Mouse (Mus musculus) hindbrain, embryonic 13.5 days (tissue): ENCODE measurements around the gene Tm4sf5. TPM values are rescaled to one million over a fixed set of nuclear protein-coding genes. Genes with fewer than 3 reads are reported as not detected.

Experiments used
- ATAC-seq: fragments of 200-750 bp; cut with Nextera tagmentation; 2 replicates; pipeline ENCODE4 v1.8.0; 2017; ENCODE audit warnings: moderate TSS enrichment; ENCODE audit not compliant: low FRiP score
- H3K27ac ChIP-seq: fragments of 300-500 bp; sonication (generic); 2 replicates; pipeline ENCODE4 v1.5.1; 2015; ENCODE audit warnings: inconsistent platforms, mild to moderate bottlenecking, moderate library complexity
- H3K27me3 ChIP-seq: fragments of 300-500 bp; sonication (generic); 2 replicates; pipeline ENCODE4 v1.6.1; 2015; ENCODE audit warnings: mild to moderate bottlenecking, inconsistent platforms
- H3K36me3 ChIP-seq: fragments of 300-500 bp; sonication (generic); 2 replicates; pipeline ENCODE4 v1.6.1; 2015; ENCODE audit warnings: mild to moderate bottlenecking, inconsistent platforms
- H3K4me1 ChIP-seq: fragments of 300-500 bp; sonication (generic); replicated peaks from 2 replicates; pipeline ENCODE4 v1.6.1; 2015; ENCODE audit warnings: inconsistent platforms
- H3K4me2 ChIP-seq: fragments of 300-500 bp; sonication (generic); 2 replicates; pipeline ENCODE4 v1.6.1; 2015; ENCODE audit warnings: inconsistent platforms, mild to moderate bottlenecking, moderate library complexity
- H3K4me3 ChIP-seq: fragments of 300-500 bp; sonication (generic); 2 replicates; pipeline ENCODE4 v1.5.1; 2015; ENCODE audit warnings: mild to moderate bottlenecking, inconsistent platforms
- H3K9ac ChIP-seq: fragments of 300-500 bp; sonication (generic); 2 replicates; pipeline ENCODE4 v1.6.1; 2015; ENCODE audit warnings: mild to moderate bottlenecking, inconsistent platforms
- H3K9me3 ChIP-seq: fragments of 300-500 bp; sonication (generic); 2 replicates; pipeline ENCODE4 v1.6.1; 2016; ENCODE audit warnings: inconsistent platforms
- WGBS: fragments of 180-500 bp; shearing (Covaris S2); methylation state at CpG from one replicate; pipeline ENCODE4 v1.1.7; 2015; 5-methylcytosine and 5-hydroxymethylcytosine counted together
- polyA plus RNA-seq: library from polyadenylated mRNA; unstranded; fragments of >200 nt; fragmentation: Nextera tagmentation; extraction: Ambion mirVana; gene quantifications from 2 replicates; pipeline ENCODE4 v1.2.1, GENCODE M21; 2015

Tm4sf5 gene
- polyA plus RNA-seq, 1 experiment from 2014 or later = 0.83 TPM

GRCm38 (mm10) chr11:70485498-70485897 is 19.5 kb upstream of the Tm4sf5 start:
- Histone ChIP-seq H3K4me1 (no peaks in the 10 kb centered on the region), H3K4me3 (no peak overlapping the region), H3K36me3 (no peaks in the 10 kb centered on the region), H3K27me3 (no peaks in the 10 kb centered on the region), H3K4me2 (no peak overlapping the region), H3K9ac (no peak overlapping the region), H3K27ac (no peak overlapping the region), H3K9me3 (no peaks in the 10 kb centered on the region)
- 58% methylated on average over 2 of the region's 2 CpGs for WGBS
- no peak for ATAC-seq

- no peak overlapping the region for H3K27ac ChIP-seq
- WGBS = 50% methylated on average over 4 of the region's 4 CpGs
Measured at GRCm38 (mm10) chr11:70487816-70488215, 17.2 kb upstream of the Tm4sf5 start.

GRCm38 (mm10) chr11:70489138-70489537 is 15.9 kb upstream of the Tm4sf5 start:
- Histone ChIP-seq H3K36me3 (no peaks in the 10 kb centered on the region), H3K9me3 (no peaks in the 10 kb centered on the region), H3K4me1 (no peaks in the 10 kb centered on the region), H3K4me3 (no peak overlapping the region), H3K4me2 (no peak overlapping the region), H3K9ac (no peak overlapping the region), H3K27me3 (no peaks in the 10 kb centered on the region), H3K27ac (no peak overlapping the region)
- 91% methylated on average over 3 of the region's 3 CpGs for WGBS
- ATAC-seq = no peak

More at GRCm38 (mm10) chr11:70487816-70488215, 17.2 kb upstream of the Tm4sf5 start:
- Histone ChIP-seq H3K27me3 (no peaks in the 10 kb centered on the region), H3K4me1 (no peaks in the 10 kb centered on the region), H3K9me3 (no peaks in the 10 kb centered on the region), H3K36me3 (no peaks in the 10 kb centered on the region), H3K4me2 (no peak overlapping the region), H3K9ac (no peak overlapping the region), H3K4me3 (no peak overlapping the region)
- no peak for ATAC-seq

- 90% methylated on average over 6 of the region's 6 CpGs for WGBS
- Histone ChIP-seq H3K36me3 (no peaks in the 10 kb centered on the region), H3K9me3 (no peaks in the 10 kb centered on the region), H3K9ac (no peak overlapping the region), H3K4me3 (no peak overlapping the region), H3K27me3 (no peaks in the 10 kb centered on the region), H3K27ac (no peak overlapping the region), H3K4me2 (no peak overlapping the region), H3K4me1 (no peaks in the 10 kb centered on the region)
- ATAC-seq = no peak
Measured at GRCm38 (mm10) chr11:70489684-70490083, 15.4 kb upstream of the Tm4sf5 start.

GRCm38 (mm10) chr11:70499566-70500475 is 5.2 kb upstream of the Tm4sf5 start:
- H3K4me1 ChIP-seq = no peaks in the 10 kb centered on the region
- no peak for ATAC-seq
- H3K9me3 ChIP-seq = no peaks in the 10 kb centered on the region
- no peaks in the 10 kb centered on the region for H3K36me3 ChIP-seq
- 0 out of 2 replicates have a peak, but pooled peaks cover under 1% of the 10 kb centered on the region for H3K27me3 ChIP-seq
- H3K9ac ChIP-seq = no peak overlapping the region
- H3K27ac ChIP-seq = no peak overlapping the region
- 73% methylated on average over 14 of the region's 14 CpGs for WGBS
- no peak overlapping the region for H3K4me2 ChIP-seq
- no peak overlapping the region for H3K4me3 ChIP-seq

- Histone ChIP-seq H3K4me1 (no peaks in the 10 kb centered on the region), H3K4me2 (no peak overlapping the region), H3K4me3 (no peak overlapping the region), H3K9me3 (no peaks in the 10 kb centered on the region), H3K27me3 (0 out of 2 replicates have a peak, but pooled peaks cover 6% of the 10 kb centered on the region), H3K36me3 (no peaks in the 10 kb centered on the region), H3K27ac (no peak overlapping the region), H3K9ac (no peak overlapping the region)
- no peak for ATAC-seq
- 96% methylated on average over 1 of the region's 1 CpGs for WGBS
Measured at GRCm38 (mm10) chr11:70500476-70500812, 4.6 kb upstream of the Tm4sf5 start.

- ATAC-seq = no peak
- Histone ChIP-seq H3K9me3 (no peaks in the 10 kb centered on the region), H3K36me3 (no peaks in the 10 kb centered on the region), H3K27ac (no peak overlapping the region), H3K9ac (no peak overlapping the region), H3K4me2 (no peak overlapping the region), H3K4me3 (no peak overlapping the region), H3K4me1 (no peaks in the 10 kb centered on the region), H3K27me3 (0 out of 2 replicates have a peak, but pooled peaks cover 6% of the 10 kb centered on the region)
- WGBS = 75% methylated on average over 3 of the region's 3 CpGs
Measured at GRCm38 (mm10) chr11:70502018-70502417, 3.0 kb upstream of the Tm4sf5 start.

GRCm38 (mm10) chr11:70506385-70506784 is 1.3 kb downstream of the Tm4sf5 start:
- peaks cover 9% of the 10 kb centered on the region for H3K4me1 ChIP-seq
- WGBS = 28% methylated on average over 4 of the region's 4 CpGs
- H3K27me3 ChIP-seq = peaks cover 22% of the 10 kb centered on the region; the same call in 1 of the 2 replicates
- H3K4me3 ChIP-seq = no peak overlapping the region
- no peak for ATAC-seq
- no peak overlapping the region for H3K4me2 ChIP-seq
- H3K9ac ChIP-seq = no peak overlapping the region
- H3K36me3 ChIP-seq = no peaks in the 10 kb centered on the region
- H3K27ac ChIP-seq = no peak overlapping the region
- no peaks in the 10 kb centered on the region for H3K9me3 ChIP-seq

GRCm38 (mm10) chr11:70506962-70507515 is 2.0 kb downstream of the Tm4sf5 start:
- Histone ChIP-seq H3K36me3 (no peaks in the 10 kb centered on the region), H3K4me2 (no peak overlapping the region), H3K27me3 (peaks cover 22% of the 10 kb centered on the region; the same call in 1 of the 2 replicates), H3K4me3 (no peak overlapping the region), H3K27ac (no peak overlapping the region), H3K9me3 (no peaks in the 10 kb centered on the region), H3K9ac (no peak overlapping the region), H3K4me1 (peaks cover 9% of the 10 kb centered on the region)
- WGBS = 71% methylated on average over 7 of the region's 7 CpGs
- ATAC-seq = no peak

- Histone ChIP-seq H3K27ac (no peak overlapping the region), H3K4me3 (no peak overlapping the region), H3K27me3 (peaks cover 20% of the 10 kb centered on the region; the same call in 1 of the 2 replicates), H3K36me3 (no peaks in the 10 kb centered on the region), H3K4me1 (peaks cover 15% of the 10 kb centered on the region), H3K9me3 (no peaks in the 10 kb centered on the region), H3K4me2 (peak overlapping the region; percentile 41), H3K9ac (peak overlapping the region; percentile 39; the same call in 1 of the 2 replicates)
- WGBS = 6% methylated on average over 19 of the region's 19 CpGs
- ATAC-seq = peak; percentile 74; the same call in 1 of the 2 replicates
Measured at GRCm38 (mm10) chr11:70509753-70510564, 4.9 kb downstream of the Tm4sf5 start.

- ATAC-seq = no peak
- 83% methylated on average over 2 of the region's 2 CpGs for WGBS
- H3K27ac ChIP-seq = no peak overlapping the region
- H3K4me2 ChIP-seq = no peak overlapping the region
- no peaks in the 10 kb centered on the region for H3K36me3 ChIP-seq
- no peak overlapping the region for H3K9ac ChIP-seq
- H3K4me1 ChIP-seq = peaks cover 15% of the 10 kb centered on the region
- H3K9me3 ChIP-seq = no peaks in the 10 kb centered on the region
- no peak overlapping the region for H3K4me3 ChIP-seq
- H3K27me3 ChIP-seq = peaks cover 16% of the 10 kb centered on the region; the same call in 1 of the 2 replicates
Measured at GRCm38 (mm10) chr11:70511242-70511641, 6.2 kb downstream of the Tm4sf5 start.

- no peaks in the 10 kb centered on the region for H3K36me3 ChIP-seq
- H3K4me2 ChIP-seq = no peak overlapping the region
- H3K4me3 ChIP-seq = no peak overlapping the region
- H3K9ac ChIP-seq = no peak overlapping the region
- peaks cover 15% of the 10 kb centered on the region for H3K4me1 ChIP-seq
- no peaks in the 10 kb centered on the region for H3K9me3 ChIP-seq
- peaks cover 16% of the 10 kb centered on the region; the same call in 1 of the 2 replicates for H3K27me3 ChIP-seq
- no peak overlapping the region for H3K27ac ChIP-seq
- 91% methylated on average over 7 of the region's 7 CpGs for WGBS
- no peak for ATAC-seq
Measured at GRCm38 (mm10) chr11:70511825-70512224, 6.8 kb downstream of the Tm4sf5 start.
